8 mouse cellular contexts compared by ENCODE assay signal in genomic region chr4:123666517-123666916, GRCm38 (mm10). TPM values are rescaled to one million over a fixed set of nuclear protein-coding genes. Genes with fewer than 3 reads are reported as not detected.
A peak's percentile ranks its signal among the peaks of the same experiment; 100 is the strongest.
DNase-seq lines count a peak whose midpoint lies in the region; ATAC-seq and TF ChIP-seq lines count a peak whose summit lies in the region.
"Had no signal": no experiment of that assay in that cellular context is flagged by ENCODE, and none has a peak within 500 bp of the region (broad histone marks: within the 10 kb centered on the region; RNA-seq: fewer than 3 reads in every experiment).

No protein-coding gene starts in this region.

- H3K27ac ChIP-seq in neural tube, embryonic 12.5 days: no peak overlapping the region
- peak overlapping the region; percentile 55; the same call in 1 of the 2 replicates for H3K27ac ChIP-seq in embryonic facial prominence, embryonic 15.5 days (replicated peaks)
- H3K27ac ChIP-seq in liver, embryonic 14.5 days: peak overlapping the region; percentile 49

- no peak for ATAC-seq in neural tube, embryonic 12.5 days (ENCODE audit: low FRiP score, low read depth)
- ATAC-seq in embryonic facial prominence, embryonic 15.5 days (ENCODE audit: insufficient number of reproducible peaks, low FRiP score, low TSS enrichment, low read depth): no peak
- no peak for ATAC-seq in liver, embryonic 14.5 days (ENCODE audit: insufficient read depth)

- H3K4me2 ChIP-seq in neural tube, embryonic 12.5 days (replicated peaks): peak overlapping the region; percentile 86
- H3K4me2 ChIP-seq in embryonic facial prominence, embryonic 15.5 days (replicated peaks): no peak overlapping the region
- peak overlapping the region; percentile 100 for H3K4me2 ChIP-seq in liver, embryonic 14.5 days (ENCODE audit: low read depth)

- H3K27me3 ChIP-seq in neural tube, embryonic 12.5 days (replicated peaks): no peaks in the 10 kb centered on the region
- no peaks in the 10 kb centered on the region for H3K27me3 ChIP-seq in embryonic facial prominence, embryonic 15.5 days
- H3K27me3 ChIP-seq in liver, embryonic 14.5 days (ENCODE audit: control insufficient read depth, insufficient read depth, low read length): no peaks in the 10 kb centered on the region; the same call in none of the 2 replicates

- H3K9ac ChIP-seq in neural tube, embryonic 12.5 days: no peak overlapping the region
- H3K9ac ChIP-seq in embryonic facial prominence, embryonic 15.5 days: no peak overlapping the region
- H3K9ac ChIP-seq in liver, embryonic 14.5 days (replicated peaks): no peak overlapping the region

- H3K9me3 ChIP-seq in neural tube, embryonic 12.5 days: no peaks in the 10 kb centered on the region
- H3K9me3 ChIP-seq in embryonic facial prominence, embryonic 15.5 days (replicated peaks): no peaks in the 10 kb centered on the region
- no peaks in the 10 kb centered on the region for H3K9me3 ChIP-seq in liver, embryonic 14.5 days (ENCODE audit: control insufficient read depth, low read length)

- TF ChIP-seq EP300 in liver, embryonic 14.5 days (IDR thresholded peaks at IDR 0.05; ENCODE audit: low read depth): no peak

- no peak for DNase-seq in neural tube, embryonic 10.5 days (ENCODE audit: extremely low spot score, low spot score)
- peak in 1 of 3 experiments; percentile 44 for DNase-seq in liver, embryonic 14.5 days (ENCODE audit: low read depth in 3 of 3, low spot score in 3 of 3)
- DNase-seq in adrenal gland, adult 18-20 months (ENCODE audit: low spot score in 2 of 2): no peak
- no peak for DNase-seq in retina, postnatal 1 day
- no peak for DNase-seq in adrenal gland, postnatal 14 days
- DNase-seq: right cerebral cortex, postnatal 4 days had no signal

- TF ChIP-seq CTCF in liver, embryonic 14.5 days (IDR thresholded peaks at IDR 0.05; ENCODE audit: low read depth): peak; percentile 23; the same call in 1 of the 2 replicates

- H3K36me3 ChIP-seq in neural tube, embryonic 12.5 days: no peaks in the 10 kb centered on the region
- H3K36me3 ChIP-seq in embryonic facial prominence, embryonic 15.5 days: peaks cover 3% of the 10 kb centered on the region; the same call in 1 of the 2 replicates
- H3K36me3 ChIP-seq in liver, embryonic 14.5 days (replicated peaks; ENCODE audit: control insufficient read depth, insufficient read depth, low read depth): no peaks in the 10 kb centered on the region

- 82% methylated on average over 1 of the region's 1 CpGs for WGBS in neural tube, embryonic 12.5 days
- 86% methylated on average over 1 of the region's 1 CpGs for WGBS in embryonic facial prominence, embryonic 15.5 days
- WGBS in liver, embryonic 14.5 days (ENCODE audit: insufficient replicate concordance): 56% methylated on average over 1 of the region's 1 CpGs

- H3K4me1 ChIP-seq in neural tube, embryonic 12.5 days: peaks cover 56% of the 10 kb centered on the region
- H3K4me1 ChIP-seq in embryonic facial prominence, embryonic 15.5 days: peaks cover 35% of the 10 kb centered on the region
- peaks cover 32 to 33% of the 10 kb centered on the region in 2 experiments for H3K4me1 ChIP-seq in liver, embryonic 14.5 days (replicated peaks; ENCODE audit: control insufficient read depth in 2 of 2, insufficient read depth in 2 of 2, low read length in 1 of 2)

- H3K4me3 ChIP-seq in neural tube, embryonic 12.5 days: no peak overlapping the region
- no peak overlapping the region for H3K4me3 ChIP-seq in embryonic facial prominence, embryonic 15.5 days (replicated peaks)
- H3K4me3 ChIP-seq in liver, embryonic 14.5 days (ENCODE audit: insufficient read depth in 1 of 2, low read depth in 2 of 2, low read length in 2 of 2): no peak overlapping the region

RNA-seq across cellular contexts. Expression of gene Macf1, which starts 17.6 kb away (rescaled TPM):
- polyA plus RNA-seq in neural tube, embryonic 12.5 days (2016; fragmentation: Nextera tagmentation; extraction: Ambion mirVana): 61.8 and 62.7 TPM in 2 replicates
- 42.5 and 47.1 TPM in 2 replicates for polyA plus RNA-seq in embryonic facial prominence, embryonic 15.5 days (2015; fragmentation: Nextera tagmentation; extraction: Ambion mirVana)
- polyA plus RNA-seq in liver, embryonic 14.5 days (2012; rRNA removed): 12.2 and 15.1 TPM in 2 replicates
- polyA plus RNA-seq in liver, embryonic 14.5 days (2014; fragmentation: Nextera tagmentation; extraction: Ambion mirVana): 12.9 and 13.4 TPM in 2 replicates
- total RNA-seq in adrenal gland, adult 18-20 months (2021): 100 to 1,000 TPM; 108 to 123 TPM
- total RNA-seq in adrenal gland, postnatal 14 days (2021): 193 and 200 TPM in 2 replicates

RNA-seq across cellular contexts. Expression of gene Ndufs5, which starts 51.5 kb away (rescaled TPM):
- 377 and 387 TPM in 2 replicates for polyA plus RNA-seq in neural tube, embryonic 12.5 days (2016; fragmentation: Nextera tagmentation; extraction: Ambion mirVana)
- 313 and 333 TPM in 2 replicates for polyA plus RNA-seq in embryonic facial prominence, embryonic 15.5 days (2015; fragmentation: Nextera tagmentation; extraction: Ambion mirVana)
- polyA plus RNA-seq in liver, embryonic 14.5 days (2012; rRNA removed): 65.8 and 108 TPM in 2 replicates
- polyA plus RNA-seq in liver, embryonic 14.5 days (2014; fragmentation: Nextera tagmentation; extraction: Ambion mirVana): 188 and 189 TPM in 2 replicates
- 100 to 1,000 TPM; 244 to 304 TPM for total RNA-seq in adrenal gland, adult 18-20 months (2021)
- total RNA-seq in adrenal gland, postnatal 14 days (2021): 317 and 335 TPM in 2 replicates
